Mouse (Mus musculus) adrenal gland, adult 2 months (tissue): ENCODE data around the gene Podnl1. TPM values are rescaled to one million over a fixed set of nuclear protein-coding genes. Genes with fewer than 3 reads are reported as not detected.

Source experiments
- DNase-seq: peaks from one replicate; pipeline ENCODE4 v3.0.0; 2021
- polyA plus RNA-seq: library from polyadenylated mRNA; depleted of rRNA; stranded (reverse); fragments of >200 nt; gene quantifications from 2 replicates; pipeline ENCODE4 v1.2.3, GENCODE M21; 2012
- total RNA-seq, 2 experiments: library from RNA; stranded (reverse); gene quantifications; 2 replicates each; pipeline ENCODE4 v1.2.3; 2021

The Podnl1 gene
- total and polyA plus RNA-seq, 3 experiments, result 0.23 to 2.5 (median 0.31) TPM

- no peak for DNase-seq
These were observed 1.6 kb downstream of the Podnl1 start for GRCm38 (mm10) chr8:84127202-84127901.

GRCm38 (mm10) chr8:84128277-84128676, 2.5 kb downstream of the Podnl1 start:
- no peak for DNase-seq

- peak; percentile 29 for DNase-seq
These were observed 5.0 kb downstream of the Podnl1 start for GRCm38 (mm10) chr8:84130806-84131205.

GRCm38 (mm10) chr8:84132225-84132624, 6.4 kb downstream of the Podnl1 start:
- no peak for DNase-seq

GRCm38 (mm10) chr8:84137848-84138247, 12.1 kb downstream of the Podnl1 start:
- no peak for DNase-seq

GRCm38 (mm10) chr8:84140838-84141237, 15.0 kb downstream of the Podnl1 start:
- no peak for DNase-seq

- peak; percentile 52 for DNase-seq
These were observed 19.0 kb downstream of the Podnl1 start for GRCm38 (mm10) chr8:84144636-84145245.

- no peak for DNase-seq
These were observed 21.6 kb downstream of the Podnl1 start for GRCm38 (mm10) chr8:84147324-84147766.

- DNase-seq, result peak; percentile 95
These were observed 22.2 kb downstream of the Podnl1 start, which contains the start of the genes Cc2d1a and 4930432K21Rik for GRCm38 (mm10) chr8:84147769-84148530. Cc2d1a (minus strand) TSS chr8:84147936. 4930432K21Rik (plus strand) TSS chr8:84148025.

- no peak for DNase-seq
These were observed 22.7 kb downstream of the Podnl1 start for GRCm38 (mm10) chr8:84148531-84148850.

- no peak for DNase-seq
These were observed 23.4 kb downstream of the Podnl1 start for GRCm38 (mm10) chr8:84149181-84149580.

GRCm38 (mm10) chr8:84157620-84158019, 31.8 kb downstream of the Podnl1 start:
- DNase-seq, result no peak

GRCm38 (mm10) chr8:84167696-84168095, 41.9 kb downstream of the Podnl1 start:
- DNase-seq, result no peak

- DNase-seq, result peak; percentile 65
These were observed 44.3 kb downstream of the Podnl1 start for GRCm38 (mm10) chr8:84170096-84170495.

GRCm38 (mm10) chr8:84173861-84174260, 48.1 kb downstream of the Podnl1 start:
- DNase-seq, result no peak

GRCm38 (mm10) chr8:84176560-84176959, 50.8 kb downstream of the Podnl1 start:
- DNase-seq, result no peak

GRCm38 (mm10) chr8:84177405-84177804, 51.6 kb downstream of the Podnl1 start:
- no peak for DNase-seq

- no peak for DNase-seq
These were observed 52.8 kb downstream of the Podnl1 start for GRCm38 (mm10) chr8:84178592-84178991.

GRCm38 (mm10) chr8:84179946-84180345, 54.2 kb downstream of the Podnl1 start:
- no peak for DNase-seq

GRCm38 (mm10) chr8:84180530-84181190, 54.9 kb downstream of the Podnl1 start:
- no peak for DNase-seq
